Mouse (Mus musculus): ENCODE measurements at regions not wholly inside any gene's neighbourhood (a gene's known extent, or its start where the extent isn't known, plus 50 kb on each side); places are given as distances from the start of the nearest gene placed in this dataset.

- TF ChIP-seq CTCF (IDR thresholded peaks at IDR 0.05; ENCODE audit: extremely low read depth, insufficient read length, insufficient replicate concordance, low read depth, low read length) = no peak
- TF ChIP-seq POLR2A (IDR thresholded peaks at IDR 0.05; ENCODE audit: low read depth, low read length) = no peak
Measured at GRCm38 (mm10) chr11:25313879-25314278, 896.7 kb downstream of the 5730522E02Rik start.

All from small intestine, adult 2 months (tissue).